Mouse (Mus musculus) layer of hippocampus, adult 2 months (tissue): ENCODE data around the gene Cyb561d1. TPM values are rescaled to one million over a fixed set of nuclear protein-coding genes. Genes with fewer than 3 reads are reported as not detected.

Source experiments
- DNase-seq, 2 experiments: peaks; one replicate each; pipeline ENCODE4 v3.0.0; 2022; ENCODE audit warnings: low spot score in 2 of 2
- H3K27ac ChIP-seq: fragments of 200-600 bp; 2 replicates; pipeline ENCODE4 v1.8.1; 2022
- H3K4me3 ChIP-seq: fragments of 200-600 bp; 2 replicates; pipeline ENCODE4 v1.8.1; 2022; ENCODE audit warnings: mild to moderate bottlenecking
- CTCF ChIP-seq: fragments of 200-600 bp; conservative IDR thresholded peaks from 2 replicates; pipeline ENCODE4 v1.8.1; 2022; ENCODE audit warnings: antibody characterized with exemption, mild to moderate bottlenecking, moderate library complexity
- total RNA-seq, 2 experiments: library from RNA; stranded (reverse); gene quantifications; 2 replicates each; pipeline ENCODE4 v1.2.3; 2021

Cyb561d1 gene
- total RNA-seq, 2 experiments from 2014 or later = 16.3 to 16.8 TPM

DNA sequence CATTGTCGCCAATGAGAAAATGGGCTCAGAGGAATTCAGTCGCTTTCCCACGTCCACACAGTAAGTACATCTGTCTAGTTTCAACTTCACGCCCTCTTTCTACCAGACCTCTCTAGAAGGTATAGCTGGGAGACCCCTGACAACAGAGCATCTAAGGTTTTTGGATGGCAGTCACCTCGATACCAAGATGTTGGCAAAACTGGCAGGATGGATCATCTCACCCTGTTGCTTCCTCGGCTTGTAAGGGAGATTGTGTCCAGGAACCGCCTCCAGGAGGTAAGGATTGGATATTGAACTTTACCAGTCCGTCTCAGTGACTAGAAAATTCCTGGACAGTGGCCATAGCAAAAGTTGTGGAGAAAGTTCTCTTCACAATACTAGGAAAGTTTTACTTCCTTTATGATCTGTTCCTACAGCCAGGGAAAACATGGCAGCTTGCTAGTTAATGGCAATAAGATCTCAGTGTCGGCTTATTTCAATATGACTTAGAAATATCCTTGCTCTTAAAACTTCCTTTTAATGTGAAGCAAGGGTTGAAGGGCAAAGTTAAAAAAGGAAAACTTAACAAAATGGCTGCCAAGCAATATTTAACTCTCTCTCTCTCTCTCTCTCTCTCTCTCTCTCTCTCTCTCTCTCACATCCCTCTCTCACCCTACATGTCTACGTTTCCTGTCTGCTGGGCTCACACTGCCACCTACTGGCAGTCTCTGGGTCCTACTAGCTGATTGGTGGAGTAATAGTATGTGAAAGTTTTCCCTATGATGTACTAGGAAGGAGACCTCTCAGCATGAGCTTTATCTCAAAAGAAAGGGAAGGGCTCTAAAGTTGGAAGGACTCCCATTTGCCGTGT lies 53.4 kb downstream of the Cyb561d1 start:
- TF ChIP-seq CTCF = peak; percentile 86
- DNase-seq = peak; percentile 82 to 90
- H3K4me3 ChIP-seq = no peak overlapping the region
- no peak overlapping the region for H3K27ac ChIP-seq

DNA sequence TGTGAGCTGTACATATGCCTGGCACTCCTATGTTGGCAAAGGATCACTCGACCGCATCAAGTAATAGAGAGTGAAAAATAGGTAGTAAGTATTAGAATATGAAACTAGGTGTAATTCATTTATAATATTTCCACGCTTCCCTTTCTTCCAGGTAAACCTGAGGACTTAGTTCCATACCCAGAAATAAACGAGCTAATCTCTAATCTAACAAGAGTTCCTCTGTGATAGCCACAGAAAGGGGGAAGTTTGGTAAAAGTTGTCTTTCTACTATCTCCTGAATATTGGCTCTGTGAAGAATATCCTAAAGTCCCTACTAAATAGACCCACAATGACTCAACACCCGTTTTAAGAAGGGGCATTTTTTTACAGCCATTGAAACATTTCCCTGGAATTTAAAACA lies 54.3 kb downstream of the Cyb561d1 start:
- TF ChIP-seq CTCF = no peak
- Histone ChIP-seq H3K4me3 (peak overlapping the region; percentile 94), H3K27ac (peak overlapping the region; percentile 93; the same call in 1 of the 2 replicates)
- DNase-seq = no peak

Other genes starting within 250 kb of the Cyb561d1 start
- not detected for gene Gstm3, start 231.9 kb downstream of the Cyb561d1 start, total RNA-seq
- gene Gstm2, start 214.8 kb downstream of the Cyb561d1 start, total RNA-seq = 1 to 10 TPM; 2.3 to 3.6 TPM
- gene Gstm1, start 183.2 kb downstream of the Cyb561d1 start, total RNA-seq = 100 to 1,000 TPM; 350 to 371 TPM
- gene Gstm4, start 156.3 kb downstream of the Cyb561d1 start, total RNA-seq = 10 to 100 TPM; 11.5 to 12.3 TPM
- 10 to 100 TPM; 74.0 to 76.7 TPM for gene Ampd2, start 114.6 kb downstream of the Cyb561d1 start, total RNA-seq
- not detected for gene Gnat2, start 108.4 kb downstream of the Cyb561d1 start, total RNA-seq
- 10 to 100 TPM; 28.0 to 28.4 TPM for gene Gnai3, start 55.1 kb downstream of the Cyb561d1 start, total RNA-seq
- 10 to 100 TPM; 17.3 to 18.0 TPM for gene Gpr61, start 46.3 kb downstream of the Cyb561d1 start, total RNA-seq
- 10 to 100 TPM; 69.7 to 79.0 TPM for gene Amigo1, start 14.9 kb downstream of the Cyb561d1 start, total RNA-seq
- gene Atxn7l2, start 9.7 kb upstream of the Cyb561d1 start, total RNA-seq = 10 to 100 TPM; 31.9 to 34.6 TPM
- 1 to 10 TPM; 2.0 to 3.0 TPM for gene Sypl2, start 25.4 kb upstream of the Cyb561d1 start, total RNA-seq
- gene Psma5, start 55.7 kb upstream of the Cyb561d1 start, total RNA-seq = 10 to 100 TPM; 68.2 to 76.8 TPM
- 100 to 1,000 TPM; 360 to 361 TPM for gene Sort1, start 82.9 kb upstream of the Cyb561d1 start, total RNA-seq
- 1 to 10 TPM in 1 of 2 experiments, under 1 TPM in 1; 0.83 to 1.5 TPM for gene Mybphl, start 163.7 kb upstream of the Cyb561d1 start, total RNA-seq
- 10 to 100 TPM; 17.5 to 22.2 TPM for gene Psrc1, start 182.6 kb upstream of the Cyb561d1 start, total RNA-seq
- gene Celsr2, start 214.3 kb upstream of the Cyb561d1 start, total RNA-seq = 100 to 1,000 TPM; 185 to 201 TPM
- 100 to 1,000 TPM; 198 to 213 TPM for gene Sars, start 244.0 kb upstream of the Cyb561d1 start, total RNA-seq